Mouse (Mus musculus): ENCODE measurements around the gene Sema3b. TPM values are rescaled to one million over a fixed set of nuclear protein-coding genes. Genes with fewer than 3 reads are reported as not detected.

Sema3b gene
- total and polyA plus RNA-seq, 2 experiments, result 0.37 to 0.83 TPM

- DNase-seq (ENCODE audit: extremely low read depth, low read depth, low spot score), result no peak
- Histone ChIP-seq H3K27me3 (ENCODE audit: control insufficient read depth, insufficient read depth, low read length) (no peaks in the 10 kb centered on the region), H3K27ac (replicated peaks; ENCODE audit: insufficient read depth, low read depth, low read length) (peak overlapping the region; percentile 70), H3K36me3 (ENCODE audit: control insufficient read depth, insufficient read depth, low read length) (no peaks in the 10 kb centered on the region), H3K9ac (ENCODE audit: low read depth, low read length) (peak overlapping the region; percentile 36), H3K79me2 (ENCODE audit: control insufficient read depth, insufficient read depth, low read length) (peaks cover 72% of the 10 kb centered on the region), H3K4me1 (ENCODE audit: control insufficient read depth, insufficient read depth, low read length) (peaks cover 13% of the 10 kb centered on the region), H3K4me3 (ENCODE audit: insufficient read depth, low read depth, low read length) (no peak overlapping the region; the same call in 1 of the 2 replicates)
- TF ChIP-seq POLR2A (IDR thresholded peaks at IDR 0.05; ENCODE audit: extremely low read depth, insufficient read depth, low read length) (no peak), CTCF (IDR thresholded peaks at IDR 0.05; ENCODE audit: low read depth, low read length) (no peak)
- 70% methylated on average over 20 of the region's 20 CpGs for WGBS
Observed at GRCm38 (mm10) chr9:107627387-107628255, 18.6 kb upstream of the Sema3b start.

- Histone ChIP-seq H3K27me3 (ENCODE audit: control insufficient read depth, insufficient read depth, low read length) (no peaks in the 10 kb centered on the region), H3K79me2 (ENCODE audit: control insufficient read depth, insufficient read depth, low read length) (peaks cover 64% of the 10 kb centered on the region), H3K4me3 (ENCODE audit: insufficient read depth, low read depth, low read length) (no peak overlapping the region), H3K9ac (ENCODE audit: low read depth, low read length) (peak overlapping the region; percentile 7; the same call in 1 of the 2 replicates), H3K27ac (replicated peaks; ENCODE audit: insufficient read depth, low read depth, low read length) (no peak overlapping the region; the same call in 1 of the 2 replicates), H3K36me3 (ENCODE audit: control insufficient read depth, insufficient read depth, low read length) (no peaks in the 10 kb centered on the region), H3K4me1 (ENCODE audit: control insufficient read depth, insufficient read depth, low read length) (peaks cover 10% of the 10 kb centered on the region)
- TF ChIP-seq CTCF (IDR thresholded peaks at IDR 0.05; ENCODE audit: low read depth, low read length) (peak; percentile 89), POLR2A (IDR thresholded peaks at IDR 0.05; ENCODE audit: extremely low read depth, insufficient read depth, low read length) (no peak)
- 23% methylated on average over 2 of the region's 2 CpGs for WGBS
- no peak for DNase-seq (ENCODE audit: extremely low read depth, low read depth, low spot score)
Observed at GRCm38 (mm10) chr9:107626844-107627277, 17.8 kb upstream of the Sema3b start.

- Histone ChIP-seq H3K27ac (replicated peaks; ENCODE audit: insufficient read depth, low read depth, low read length) (peak overlapping the region; percentile 10; the same call in 1 of the 2 replicates), H3K4me3 (ENCODE audit: insufficient read depth, low read depth, low read length) (no peak overlapping the region; the same call in 1 of the 2 replicates), H3K9ac (ENCODE audit: low read depth, low read length) (peak overlapping the region; percentile 7; the same call in 1 of the 2 replicates), H3K79me2 (ENCODE audit: control insufficient read depth, insufficient read depth, low read length) (peaks cover 59% of the 10 kb centered on the region), H3K36me3 (ENCODE audit: control insufficient read depth, insufficient read depth, low read length) (no peaks in the 10 kb centered on the region), H3K27me3 (ENCODE audit: control insufficient read depth, insufficient read depth, low read length) (no peaks in the 10 kb centered on the region), H3K4me1 (ENCODE audit: control insufficient read depth, insufficient read depth, low read length) (peaks cover 11% of the 10 kb centered on the region)
- 74% methylated on average over 15 of the region's 15 CpGs for WGBS
- no peak for DNase-seq (ENCODE audit: extremely low read depth, low read depth, low spot score)
- TF ChIP-seq CTCF (IDR thresholded peaks at IDR 0.05; ENCODE audit: low read depth, low read length), result no peak
- TF ChIP-seq POLR2A (IDR thresholded peaks at IDR 0.05; ENCODE audit: extremely low read depth, insufficient read depth, low read length), result no peak
Observed at GRCm38 (mm10) chr9:107626158-107626843, 17.3 kb upstream of the Sema3b start.

- Histone ChIP-seq H3K79me2 (ENCODE audit: control insufficient read depth, insufficient read depth, low read length) (peaks cover 55% of the 10 kb centered on the region), H3K4me3 (ENCODE audit: insufficient read depth, low read depth, low read length) (no peak overlapping the region), H3K9ac (ENCODE audit: low read depth, low read length) (peak overlapping the region; percentile 10; the same call in 1 of the 2 replicates), H3K27ac (replicated peaks; ENCODE audit: insufficient read depth, low read depth, low read length) (no peak overlapping the region; the same call in 1 of the 2 replicates), H3K36me3 (ENCODE audit: control insufficient read depth, insufficient read depth, low read length) (no peaks in the 10 kb centered on the region), H3K4me1 (ENCODE audit: control insufficient read depth, insufficient read depth, low read length) (peaks cover 12% of the 10 kb centered on the region), H3K27me3 (ENCODE audit: control insufficient read depth, insufficient read depth, low read length) (no peaks in the 10 kb centered on the region)
- 89% methylated on average over 12 of the region's 12 CpGs for WGBS
- DNase-seq (ENCODE audit: extremely low read depth, low read depth, low spot score), result no peak
- TF ChIP-seq POLR2A (IDR thresholded peaks at IDR 0.05; ENCODE audit: extremely low read depth, insufficient read depth, low read length) (no peak), CTCF (IDR thresholded peaks at IDR 0.05; ENCODE audit: low read depth, low read length) (peak; percentile 28)
Observed at GRCm38 (mm10) chr9:107625351-107626128, 16.5 kb upstream of the Sema3b start.

- Histone ChIP-seq H3K79me2 (ENCODE audit: control insufficient read depth, insufficient read depth, low read length) (peaks cover 53% of the 10 kb centered on the region), H3K4me3 (ENCODE audit: insufficient read depth, low read depth, low read length) (no peak overlapping the region), H3K9ac (ENCODE audit: low read depth, low read length) (peak overlapping the region; percentile 10; the same call in 1 of the 2 replicates), H3K27me3 (ENCODE audit: control insufficient read depth, insufficient read depth, low read length) (no peaks in the 10 kb centered on the region), H3K27ac (replicated peaks; ENCODE audit: insufficient read depth, low read depth, low read length) (peak overlapping the region; percentile 40), H3K36me3 (ENCODE audit: control insufficient read depth, insufficient read depth, low read length) (no peaks in the 10 kb centered on the region), H3K4me1 (ENCODE audit: control insufficient read depth, insufficient read depth, low read length) (peaks cover 13% of the 10 kb centered on the region)
- no peak for DNase-seq (ENCODE audit: extremely low read depth, low read depth, low spot score)
- WGBS, result 76% methylated on average over 3 of the region's 3 CpGs
- no peak for TF ChIP-seq CTCF (IDR thresholded peaks at IDR 0.05; ENCODE audit: low read depth, low read length)
- no peak for TF ChIP-seq POLR2A (IDR thresholded peaks at IDR 0.05; ENCODE audit: extremely low read depth, insufficient read depth, low read length)
Observed at GRCm38 (mm10) chr9:107624951-107625350, 15.9 kb upstream of the Sema3b start.

Data from liver, adult 2 months (tissue).